Mouse (Mus musculus) layer of hippocampus, postnatal 25 days (tissue): ENCODE data around the gene Krtap19-3. TPM values are rescaled to one million over a fixed set of nuclear protein-coding genes. Genes with fewer than 3 reads are reported as not detected.

ENCODE experiments used
- DNase-seq, 2 experiments: peaks; one replicate each; pipeline ENCODE4 v3.0.0; 2022; ENCODE audit warnings: mixed read lengths in 2 of 2, low spot score in 1 of 2; ENCODE audit errors: extremely low spot score in 1 of 2
- total RNA-seq, 2 experiments: library from RNA; stranded (reverse); gene quantifications; 2 replicates each; pipeline ENCODE4 v1.2.3; 2021

The Krtap19-3 gene
- total RNA-seq, result not detected

DNA sequence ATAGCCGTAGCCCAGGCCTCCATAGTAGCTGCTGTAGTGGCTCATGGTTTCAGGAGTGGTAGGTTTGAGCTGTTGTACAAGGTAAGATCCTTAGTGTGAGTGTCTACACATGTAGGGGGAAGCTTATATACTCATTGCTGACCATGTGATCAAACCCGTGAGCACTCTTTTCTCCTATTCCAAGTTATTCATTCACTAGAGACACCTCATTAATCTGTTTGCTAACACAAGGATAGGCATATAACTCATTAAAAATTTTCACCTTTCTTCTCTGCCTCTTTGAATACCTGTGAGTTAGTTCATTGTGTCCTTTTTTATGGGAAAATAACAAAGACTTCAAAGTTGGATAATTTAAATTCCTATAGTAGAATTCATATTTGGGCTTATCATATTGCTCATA is at the start of gene Krtap19-3:
Gene Krtap19-3, minus strand, starts transcription at position 101 of the 400 bp plus-strand sequence.
- no peak for DNase-seq

GRCm38 (mm10) chr16:88896357-88896756 is 18.5 kb upstream of the Krtap19-3 start, which contains the start of gene Krtap19-5:
Krtap19-5 (minus strand) TSS chr16:88896457.
- DNase-seq, result no peak

- DNase-seq, result no peak
Measured at GRCm38 (mm10) chr16:88886870-88887269, 9.0 kb upstream of the Krtap19-3 start.

- no peak for DNase-seq
Measured at GRCm38 (mm10) chr16:88884989-88885388, 7.2 kb upstream of the Krtap19-3 start, which contains the start of gene Krtap19-4. Krtap19-4 (minus strand) TSS chr16:88885089.

- no peak for DNase-seq
Measured at GRCm38 (mm10) chr16:88874169-88874568, 3.7 kb downstream of the Krtap19-3 start, which contains the start of gene Krtap19-2. Krtap19-2 (minus strand) TSS chr16:88874269.

GRCm38 (mm10) chr16:88869311-88869710 is 8.5 kb downstream of the Krtap19-3 start, which contains the start of gene Krtap19-1:
Krtap19-1 (minus strand) TSS chr16:88869411.
- DNase-seq, result no peak

DNA sequence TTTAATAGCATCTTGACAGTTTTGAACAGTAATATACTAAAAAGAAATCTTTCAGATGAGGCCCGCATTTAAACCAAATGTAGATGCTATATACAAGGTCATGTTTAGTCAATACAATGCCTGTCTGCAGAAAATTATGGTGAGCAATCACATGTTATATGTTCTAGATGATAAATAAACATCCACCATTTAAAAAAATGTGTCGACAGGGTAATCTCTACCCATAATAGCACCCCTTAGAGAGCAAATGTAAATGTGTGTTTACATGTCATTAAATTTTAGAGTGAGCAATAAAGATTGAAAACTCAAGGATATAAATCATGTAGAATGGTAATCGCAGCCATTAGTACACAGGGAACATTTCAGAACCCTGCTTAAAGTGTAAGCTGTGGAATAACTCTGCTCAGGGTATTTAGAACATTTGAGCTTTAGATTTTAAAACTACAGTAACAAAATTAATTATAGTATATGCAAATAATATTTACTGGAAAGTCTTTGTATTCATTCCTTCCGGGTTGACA is 12.9 kb downstream of the Krtap19-3 start:
- DNase-seq, result no peak

DNA sequence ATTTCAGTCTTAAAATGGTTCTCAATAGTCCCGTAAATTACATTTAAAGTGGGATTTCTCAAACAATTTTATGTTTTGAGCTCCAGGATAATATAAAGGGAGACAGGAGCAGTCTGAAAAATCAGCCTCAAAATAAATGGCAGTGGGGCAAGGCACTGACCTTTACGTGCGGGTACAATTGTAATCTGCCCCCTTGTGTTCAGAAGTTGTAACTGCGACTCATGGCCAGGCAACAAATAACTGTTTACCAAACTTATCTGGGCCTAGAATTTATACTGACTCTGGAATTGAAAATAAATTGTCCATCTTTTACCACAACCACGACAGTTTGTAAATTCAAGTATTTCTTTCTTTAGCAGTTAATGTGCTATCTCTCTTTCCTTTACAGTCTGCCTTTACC is 26.4 kb downstream of the Krtap19-3 start:
- peak in 1 of 2 experiments; percentile 4 for DNase-seq

- no peak for DNase-seq
Measured at GRCm38 (mm10) chr16:88848558-88848957, 29.3 kb downstream of the Krtap19-3 start.

- DNase-seq, result no peak
Measured at GRCm38 (mm10) chr16:88847363-88847762, 30.5 kb downstream of the Krtap19-3 start.

Other genes with a start within 250 kb of the Krtap19-3 start
- not detected for gene Krtap26-1, start 230.2 kb downstream of the Krtap19-3 start, total RNA-seq
- not detected for gene Krtap27-1, start 206.4 kb downstream of the Krtap19-3 start, total RNA-seq
- not detected for gene 2310061N02Rik, start 170.1 kb downstream of the Krtap19-3 start, total RNA-seq
- not detected for gene Krtap13-1, start 149.2 kb downstream of the Krtap19-3 start, total RNA-seq
- not detected for gene Krtap13, start 126.4 kb downstream of the Krtap19-3 start, total RNA-seq
- gene 2310034C09Rik, start 119.2 kb downstream of the Krtap19-3 start, total RNA-seq, result not detected
- not detected for gene 2310057N15Rik, start 103.8 kb downstream of the Krtap19-3 start, total RNA-seq
- not detected for gene Gm5965, start 100.1 kb downstream of the Krtap19-3 start, total RNA-seq
- gene Gm20741, start 65.8 kb downstream of the Krtap19-3 start, total RNA-seq, result not detected
- not detected for gene Krtap15, start 57.8 kb downstream of the Krtap19-3 start, total RNA-seq
- not detected for gene Krtap14, start 51.9 kb downstream of the Krtap19-3 start, total RNA-seq
- not detected for gene Krtap19-1, start 8.6 kb downstream of the Krtap19-3 start, total RNA-seq
- gene Krtap19-2, start 3.8 kb downstream of the Krtap19-3 start, total RNA-seq, result not detected
- not detected for gene Krtap19-4, start 7.1 kb upstream of the Krtap19-3 start, total RNA-seq
- not detected for gene Krtap19-5, start 18.4 kb upstream of the Krtap19-3 start, total RNA-seq
- gene Krtap19-9b, start 54.2 kb upstream of the Krtap19-3 start, total RNA-seq, result not detected
- gene Krtap16-3, start 84.8 kb upstream of the Krtap19-3 start, total RNA-seq, result not detected
- gene Krtap22-2, start 132.7 kb upstream of the Krtap19-3 start, total RNA-seq, result not detected
- not detected for gene Gm10229, start 137.2 kb upstream of the Krtap19-3 start, total RNA-seq
- not detected for gene Krtap6-1, start 153.7 kb upstream of the Krtap19-3 start, total RNA-seq
- not detected for gene Gm10228, start 163.4 kb upstream of the Krtap19-3 start, total RNA-seq
- not detected for gene Krtap6-5, start 169.8 kb upstream of the Krtap19-3 start, total RNA-seq
- gene 1110025L11Rik, start 186.0 kb upstream of the Krtap19-3 start, total RNA-seq, result not detected
- not detected for gene Krtap6-3, start 206.0 kb upstream of the Krtap19-3 start, total RNA-seq